Mouse (Mus musculus) cerebellum, adult 9-10 months (tissue): ENCODE measurements at regions not wholly inside any gene's neighbourhood (a gene's known extent, or its start where the extent isn't known, plus 50 kb on each side); places are given as distances from the start of the nearest gene placed in this dataset.

ENCODE experiments used
- DNase-seq: peaks from one replicate; pipeline ENCODE4 v3.0.0; 2022

DNA sequence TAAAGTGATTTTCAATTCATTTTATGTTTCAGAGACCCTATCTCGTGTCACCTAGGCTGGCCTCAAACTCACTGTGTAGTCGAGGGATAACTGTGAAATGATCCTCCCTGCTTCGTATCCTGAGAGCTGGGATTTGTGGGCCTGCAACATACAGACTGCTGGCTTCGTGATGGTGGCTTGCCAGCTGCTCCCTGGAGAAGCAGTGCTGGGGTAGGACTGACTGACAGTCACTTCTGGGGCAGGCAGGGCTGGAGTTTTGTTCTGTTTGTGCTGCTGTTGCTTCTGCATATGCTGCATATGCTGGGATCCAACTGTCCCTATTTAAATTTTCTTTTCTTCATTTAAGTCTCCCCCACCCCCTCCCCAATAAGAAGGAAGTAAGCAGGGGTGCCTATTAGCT lies 1217.0 kb upstream of the A1bg start:
- DNase-seq = no peak

DNA sequence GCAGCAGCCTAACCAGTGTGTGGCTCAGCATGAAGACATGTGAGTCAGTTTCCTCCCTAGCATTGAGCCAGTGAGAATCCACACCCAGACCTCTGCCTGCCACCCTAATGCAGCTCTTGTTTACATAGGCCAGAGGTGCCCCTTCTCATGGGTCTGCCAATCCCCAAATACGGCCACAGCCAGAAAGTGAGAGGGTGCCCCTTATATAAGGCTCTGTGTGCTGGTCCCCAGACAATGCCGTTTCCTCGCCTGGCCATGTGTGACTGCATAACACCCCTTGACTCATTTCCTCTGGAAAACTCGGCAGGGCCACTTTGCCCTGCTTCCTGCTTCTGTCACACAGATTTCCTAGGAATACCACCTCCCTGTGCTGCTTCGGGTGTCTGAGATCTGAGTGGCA lies 1216.4 kb upstream of the A1bg start:
- DNase-seq = no peak

DNA sequence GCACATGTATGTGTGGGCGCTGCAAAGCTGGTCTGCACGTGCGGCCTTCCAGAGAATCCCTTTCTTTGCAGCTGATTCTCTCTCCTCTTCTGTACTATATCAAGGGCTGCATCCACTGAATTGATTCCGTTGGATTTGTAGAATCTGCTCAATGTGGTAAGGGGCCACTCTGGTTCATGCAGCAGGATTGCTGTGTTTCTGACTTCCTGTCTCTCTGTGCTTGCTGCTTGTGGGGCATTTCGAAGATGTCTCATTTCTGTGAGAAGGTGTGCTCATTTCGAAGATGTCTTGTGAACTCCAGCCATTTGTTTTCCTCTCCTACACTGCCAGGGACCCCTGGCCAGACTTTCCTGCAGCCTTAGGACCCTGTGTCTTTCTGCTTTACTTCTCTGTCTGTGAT lies 1215.9 kb upstream of the A1bg start:
- DNase-seq = no peak

DNA sequence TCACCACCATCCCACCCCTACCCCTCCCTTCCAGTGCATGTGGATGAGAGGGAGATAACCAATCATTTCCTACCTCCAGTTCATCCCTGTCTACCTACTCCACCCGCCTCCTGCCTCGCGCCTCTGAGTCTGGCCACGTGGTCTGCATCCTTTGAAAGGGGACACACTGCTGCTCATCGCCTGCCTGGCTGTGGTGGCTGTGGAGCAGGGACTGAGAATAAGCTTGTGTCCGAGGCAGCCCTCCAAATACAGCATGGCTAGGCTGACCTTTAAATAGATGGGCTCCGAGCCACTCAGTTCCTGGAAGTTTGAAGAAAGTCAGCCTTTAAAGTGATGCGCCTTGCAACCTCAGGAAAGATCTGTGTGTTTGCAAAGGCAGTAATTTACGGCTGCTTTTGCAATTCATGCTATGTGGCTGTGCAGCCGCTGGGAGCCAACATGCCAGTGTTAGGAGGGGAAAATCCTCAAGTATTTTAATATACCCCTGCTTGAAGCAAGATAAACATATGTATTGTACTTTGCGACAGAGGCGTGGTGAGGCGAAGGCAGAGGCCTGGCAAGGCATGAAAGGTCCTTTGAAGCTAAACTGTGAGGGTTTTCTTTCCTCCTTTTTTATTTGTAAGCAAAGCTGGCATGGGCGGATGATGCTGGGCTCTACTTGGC lies 1214.3 kb upstream of the A1bg start:
- DNase-seq = no peak

DNA sequence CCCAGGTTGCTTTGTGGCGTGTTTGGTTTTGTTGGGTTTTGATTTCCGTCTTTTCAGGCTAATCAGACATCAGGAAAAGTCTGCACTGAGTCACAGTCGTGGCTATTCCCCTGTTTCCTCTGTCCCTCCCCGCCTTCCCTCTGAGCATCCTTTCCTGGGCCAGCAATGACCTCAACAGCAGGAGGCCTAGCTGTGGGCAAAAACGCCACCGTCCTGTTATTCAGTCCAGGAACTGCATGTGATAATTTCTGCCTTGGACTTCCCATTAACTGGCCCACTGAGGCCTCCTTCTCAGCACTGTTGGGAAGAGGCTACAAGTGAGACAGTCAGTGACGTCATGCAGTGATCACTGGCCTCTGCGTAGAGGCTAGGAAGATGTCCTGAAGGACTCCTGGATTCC lies 1212.0 kb upstream of the A1bg start:
- DNase-seq = no peak

DNA sequence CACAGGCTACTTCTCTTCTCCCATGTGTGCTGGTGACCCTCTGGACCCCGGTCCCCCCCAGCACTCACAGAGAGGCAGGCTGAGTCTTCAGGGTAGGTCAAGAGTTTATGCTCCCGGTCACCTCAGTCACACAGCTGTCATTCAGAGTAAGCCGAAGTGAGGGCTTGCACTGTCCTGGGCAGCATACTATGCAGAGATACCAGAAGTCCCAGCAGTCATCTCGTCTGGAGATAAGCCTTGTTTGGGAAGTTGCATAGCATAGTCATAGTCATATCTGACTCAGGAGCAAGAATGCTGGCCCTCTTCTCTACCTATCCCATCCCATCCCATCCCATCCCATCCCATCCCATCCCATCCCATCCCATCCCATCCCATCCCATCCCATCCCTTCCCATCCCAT lies 1211.5 kb upstream of the A1bg start:
- DNase-seq = no peak

DNA sequence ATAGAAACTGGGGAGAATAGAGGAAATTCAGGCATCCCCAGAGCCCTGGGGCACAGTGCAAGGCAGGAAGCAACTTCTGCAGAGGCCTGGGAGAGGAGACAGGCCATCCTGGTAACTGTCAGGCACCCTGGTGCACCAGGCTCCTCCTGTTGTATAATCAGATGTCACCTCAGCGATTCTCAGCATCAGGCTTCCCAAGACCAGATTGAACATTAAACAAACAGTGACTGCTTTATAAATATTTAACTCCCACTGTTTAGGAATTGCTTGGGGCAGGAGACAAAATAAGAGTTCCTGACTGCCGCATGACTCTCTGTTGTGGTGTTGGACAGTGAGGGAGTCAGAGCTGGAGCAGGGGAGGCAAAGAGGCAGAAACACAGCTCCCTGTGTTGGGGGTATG lies 1210.1 kb upstream of the A1bg start:
- DNase-seq = no peak

DNA sequence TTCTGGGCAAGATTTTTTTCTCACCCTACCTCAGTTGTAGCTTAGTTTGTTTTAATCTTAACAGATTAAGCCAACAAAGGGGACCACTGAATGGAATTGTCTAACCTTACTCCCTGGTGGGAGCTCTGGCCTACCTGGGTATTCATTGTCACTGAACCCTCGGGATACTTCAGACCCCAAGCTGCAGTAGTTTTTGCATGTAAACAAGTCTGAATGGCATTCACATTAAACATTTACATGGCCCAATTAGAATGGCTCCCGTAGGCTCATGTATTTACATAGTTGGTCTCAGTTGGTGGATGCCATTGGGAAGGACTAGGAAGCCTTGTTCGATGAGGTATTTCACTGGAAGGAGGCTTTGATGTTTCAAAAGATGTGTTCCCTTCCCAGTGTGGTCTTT lies 1208.9 kb upstream of the A1bg start:
- no peak for DNase-seq

DNA sequence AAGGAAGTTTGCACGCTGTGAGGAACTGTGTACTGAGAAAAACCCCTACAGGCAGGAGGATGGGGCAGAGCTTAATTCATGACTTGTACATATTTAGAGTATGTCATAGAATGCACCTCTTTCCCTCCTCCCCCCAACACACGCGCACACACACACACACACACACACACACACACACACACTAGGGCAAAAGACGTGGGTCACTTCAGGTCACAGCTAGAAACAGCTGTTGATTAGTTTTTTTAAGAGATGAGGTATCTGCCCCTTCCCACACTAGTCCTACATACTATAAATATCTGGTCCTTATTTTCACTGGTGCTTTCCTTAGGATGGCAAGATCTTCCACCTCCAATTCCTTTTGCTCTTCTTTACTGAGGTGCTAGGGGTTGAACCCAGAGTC lies 1207.7 kb upstream of the A1bg start:
- DNase-seq = no peak

DNA sequence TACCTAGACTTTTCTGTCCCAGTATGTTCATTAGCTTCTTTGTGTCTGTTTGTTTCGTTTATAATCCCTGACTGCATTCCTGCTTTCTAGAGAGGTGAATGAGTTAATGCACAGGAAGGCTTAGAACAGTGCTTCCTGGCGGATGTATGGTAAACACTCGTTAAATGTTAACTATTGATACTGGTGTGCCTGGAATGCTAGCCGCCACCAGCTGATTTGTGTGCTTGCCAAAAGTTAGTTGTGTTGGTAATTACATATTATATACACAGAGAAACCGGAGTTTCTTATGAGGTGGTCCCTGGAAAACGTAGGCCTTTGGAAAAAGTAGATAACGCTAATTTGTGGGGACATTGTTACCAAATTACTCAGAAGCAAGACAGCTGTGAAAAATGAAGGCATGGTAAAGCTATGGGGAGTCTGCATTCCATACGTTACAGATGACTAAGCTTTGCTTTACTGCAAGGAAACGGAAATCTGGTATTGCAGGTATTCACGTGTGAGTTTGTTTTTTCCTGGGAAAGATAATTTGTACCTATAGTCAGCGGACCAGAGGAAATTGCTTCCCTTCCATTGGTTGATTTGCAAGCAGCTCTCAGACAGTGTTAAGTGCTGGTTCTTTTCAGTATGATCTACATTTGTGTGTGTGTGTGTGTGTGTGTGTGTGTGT lies 1205.9 kb upstream of the A1bg start:
- DNase-seq = no peak

DNA sequence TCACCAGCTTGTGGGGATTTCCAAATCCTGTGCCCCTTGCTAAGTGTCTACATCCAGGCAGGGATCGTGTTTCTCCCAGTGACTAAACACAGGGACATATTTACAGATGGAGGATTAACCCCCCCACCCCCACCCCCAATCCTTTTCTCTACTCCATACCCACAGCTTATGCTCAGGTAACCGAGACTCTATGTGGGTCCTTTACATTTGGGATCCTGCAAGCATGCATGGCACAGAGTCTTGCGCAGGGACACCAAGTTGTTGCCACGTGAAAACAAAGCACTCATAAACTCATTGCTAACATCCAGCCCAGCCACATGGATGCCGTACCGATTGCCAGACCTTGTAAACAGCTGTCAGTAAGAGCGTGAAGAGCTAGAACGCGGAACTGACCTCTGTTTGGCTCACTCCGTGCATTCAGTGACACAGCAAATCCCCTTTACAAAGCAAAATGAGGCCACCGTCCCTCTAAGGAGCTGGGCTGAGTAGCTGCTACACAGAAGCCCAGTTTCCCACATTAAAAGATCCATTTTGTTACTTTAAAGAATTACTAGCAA lies 1204.9 kb upstream of the A1bg start:
- no peak for DNase-seq

DNA sequence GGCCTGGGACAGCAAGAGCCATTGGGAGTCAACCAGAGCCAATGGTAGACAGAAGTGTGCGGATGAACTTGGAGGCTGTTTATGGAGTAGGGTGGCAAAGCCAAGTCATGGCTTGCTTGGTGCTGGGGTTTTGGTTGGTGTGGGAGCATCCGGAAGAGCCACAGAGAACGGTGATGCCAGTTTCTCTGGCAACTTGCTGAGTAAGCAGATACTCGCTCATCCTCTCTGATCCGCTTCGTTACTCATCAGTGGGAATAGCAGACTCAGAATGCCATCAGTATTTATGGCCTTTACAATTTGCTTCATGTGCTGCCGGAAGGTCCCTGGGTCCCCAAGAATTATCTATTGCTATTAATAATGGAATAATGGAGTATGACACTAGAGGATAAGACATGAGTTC lies 1202.9 kb upstream of the A1bg start:
- no peak for DNase-seq

DNA sequence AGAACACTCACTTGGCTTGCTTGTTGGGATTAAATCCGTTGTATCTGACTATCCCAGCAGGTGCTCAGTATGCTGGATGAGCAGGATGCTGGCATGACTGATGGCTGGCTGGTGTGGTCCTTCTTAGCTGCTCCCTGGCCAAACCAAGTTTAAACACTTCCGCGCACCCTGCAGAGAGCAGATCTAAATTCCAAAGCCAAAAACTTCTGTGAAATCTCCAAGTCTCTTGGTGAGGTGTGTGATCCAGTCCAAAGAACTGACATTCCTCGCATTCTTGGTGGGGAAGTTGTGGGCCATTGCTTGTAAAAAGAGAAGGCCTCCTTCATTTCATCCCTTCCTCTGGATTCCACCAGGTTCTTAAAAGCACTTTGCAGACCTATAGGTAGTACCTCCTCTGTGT lies 1200.9 kb upstream of the A1bg start:
- DNase-seq = no peak

DNA sequence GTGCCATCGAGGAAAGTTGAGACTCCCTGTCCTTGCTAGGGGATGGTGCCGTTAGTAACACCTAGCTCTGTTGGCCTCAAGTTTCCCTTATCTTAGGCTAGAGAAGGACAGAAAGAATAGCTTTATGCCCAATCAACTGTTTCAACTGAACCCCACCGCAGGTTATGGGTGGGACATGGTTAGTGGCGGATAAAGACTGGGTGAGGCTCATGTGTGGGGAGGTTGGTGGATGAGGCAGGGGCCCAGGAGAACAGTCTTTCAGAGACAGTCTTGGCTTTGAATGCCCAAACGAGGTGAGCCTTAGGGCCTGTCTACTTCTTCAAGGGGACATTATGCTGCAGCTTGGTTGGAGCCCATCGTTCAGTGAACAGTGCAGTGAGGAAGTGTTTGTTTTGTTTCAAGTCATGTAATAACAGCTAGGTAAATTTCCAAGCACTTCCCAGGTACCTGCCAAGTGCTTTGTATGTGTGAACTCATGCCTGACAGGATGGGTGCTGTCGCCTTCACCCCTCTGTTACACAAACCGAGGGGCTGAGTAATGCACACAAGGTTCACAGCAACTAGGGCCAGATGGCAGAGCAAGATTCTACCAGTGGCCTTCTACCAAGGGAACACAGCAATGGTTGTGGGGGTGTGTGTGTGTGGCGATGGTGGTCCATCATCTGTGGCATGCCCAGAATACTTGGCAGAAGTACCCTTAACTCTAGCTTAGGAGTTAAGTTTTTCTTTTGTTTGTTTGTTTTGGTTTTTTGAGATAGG lies 1199.6 kb upstream of the A1bg start:
- DNase-seq = no peak

DNA sequence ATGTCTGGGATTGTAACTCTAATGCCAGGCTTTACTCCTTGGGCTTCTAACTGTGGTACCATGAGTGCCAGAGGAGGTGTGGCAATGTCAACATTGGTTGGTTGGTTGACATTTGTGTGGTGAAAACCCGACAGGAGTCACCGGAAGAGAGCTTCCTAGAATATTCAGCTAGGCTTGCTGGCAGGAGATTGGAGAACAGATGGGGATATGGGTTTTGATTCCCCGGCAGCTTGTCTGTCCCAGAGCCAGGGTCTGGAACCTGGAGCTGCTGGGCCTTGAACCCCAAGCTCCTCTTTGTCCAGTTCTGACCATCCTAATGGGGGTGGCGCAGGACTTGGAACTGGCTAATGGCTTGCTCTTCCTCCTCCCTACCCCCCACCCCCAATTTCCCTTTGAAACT lies 1198.9 kb upstream of the A1bg start:
- no peak for DNase-seq

DNA sequence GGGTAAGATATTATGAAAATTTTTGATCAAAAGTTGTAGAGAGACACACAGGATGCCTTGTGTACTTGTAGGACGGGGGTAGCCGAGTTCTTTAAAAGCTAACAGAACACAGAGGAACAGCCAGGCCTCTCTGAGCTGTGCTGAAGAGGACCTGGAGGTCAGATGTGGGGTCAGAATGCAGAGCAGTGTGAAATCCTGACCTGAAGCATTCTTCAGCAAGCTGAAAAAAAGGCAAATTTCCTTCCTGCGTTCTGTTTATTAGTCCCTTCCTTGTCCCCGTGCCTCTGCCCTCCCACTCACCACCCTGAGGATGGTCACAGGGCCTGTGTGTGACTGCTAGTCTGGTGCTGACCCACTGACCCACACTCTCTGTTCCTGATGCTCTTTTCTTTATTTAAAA lies 1197.9 kb upstream of the A1bg start:
- DNase-seq = no peak

DNA sequence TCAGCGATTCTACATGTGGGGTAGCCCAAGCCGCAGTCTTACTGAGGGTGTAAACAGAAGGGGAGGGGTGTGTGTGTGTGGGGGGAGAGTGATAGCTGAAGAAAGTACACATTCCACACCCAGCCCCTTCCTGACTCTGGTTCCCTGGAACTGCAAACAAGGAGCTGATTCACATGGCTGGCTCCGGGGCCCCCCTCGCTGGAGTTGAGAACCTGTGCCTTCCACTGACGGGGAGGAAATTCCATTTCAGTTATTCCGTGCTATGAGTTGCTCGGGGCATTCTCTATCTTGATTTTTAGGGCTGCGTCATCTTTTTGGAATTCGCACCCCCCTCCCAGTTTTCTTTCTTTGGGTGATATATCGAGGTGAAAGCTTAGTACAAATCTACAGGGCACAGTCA lies 1196.2 kb upstream of the A1bg start:
- DNase-seq = no peak

DNA sequence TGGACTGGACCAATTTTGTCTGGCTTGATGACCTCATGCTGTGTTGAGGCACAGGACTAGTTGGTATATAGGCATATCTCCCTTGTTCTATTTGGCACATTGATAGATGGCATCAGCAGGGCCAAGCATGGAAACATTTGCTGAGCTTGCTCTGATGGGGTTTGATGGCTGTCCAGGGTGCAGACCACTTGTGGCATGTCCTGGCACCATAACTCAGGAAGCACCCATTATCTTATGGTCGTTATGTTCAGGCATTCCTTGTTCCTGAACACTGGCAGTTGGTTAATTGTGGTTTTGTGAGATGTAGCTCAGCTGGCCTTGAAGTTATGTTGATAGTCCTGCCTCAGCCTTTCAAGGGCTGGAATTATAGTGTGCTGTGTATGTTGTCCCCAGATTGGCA lies 1193.4 kb upstream of the A1bg start:
- no peak for DNase-seq

DNA sequence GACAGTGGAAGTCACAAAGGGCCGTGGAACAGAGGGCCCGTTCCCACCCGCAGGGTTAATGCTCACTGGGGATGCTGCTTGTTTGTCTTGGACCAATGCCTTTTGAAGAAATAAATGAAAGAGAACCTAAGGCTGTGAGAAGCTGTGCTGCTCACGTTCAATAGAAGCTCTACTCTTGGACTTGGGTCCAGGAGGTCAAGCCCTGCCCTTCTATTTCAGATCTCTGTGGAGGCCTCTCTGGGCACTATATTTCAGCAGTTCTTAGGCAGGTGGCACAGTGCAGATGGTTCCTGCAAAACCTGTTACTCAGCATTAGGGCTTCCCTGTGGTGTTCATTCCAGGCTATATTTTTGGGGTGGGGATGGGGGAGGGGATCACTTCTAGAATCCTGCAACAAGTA lies 1192.0 kb upstream of the A1bg start:
- DNase-seq = no peak

DNA sequence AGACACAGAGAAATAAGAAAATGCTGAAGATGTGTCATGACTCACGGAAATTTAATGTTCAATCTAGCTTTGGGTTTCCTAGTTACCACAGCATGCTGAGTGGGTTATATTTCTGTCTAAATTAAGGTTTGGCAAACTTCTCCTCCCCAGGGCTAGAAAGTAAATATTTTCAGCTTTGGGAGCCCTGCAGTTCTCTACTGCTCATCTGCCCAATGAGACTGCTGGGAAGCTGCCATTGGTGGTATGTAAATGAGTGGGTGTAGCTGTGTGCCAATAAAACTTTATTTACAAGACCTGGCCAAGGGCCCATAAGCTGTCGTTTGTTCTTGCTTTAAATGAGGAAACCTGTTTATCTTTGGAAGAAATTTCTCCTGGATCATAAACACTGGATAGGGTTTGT lies 1189.3 kb upstream of the A1bg start:
- no peak for DNase-seq

DNA sequence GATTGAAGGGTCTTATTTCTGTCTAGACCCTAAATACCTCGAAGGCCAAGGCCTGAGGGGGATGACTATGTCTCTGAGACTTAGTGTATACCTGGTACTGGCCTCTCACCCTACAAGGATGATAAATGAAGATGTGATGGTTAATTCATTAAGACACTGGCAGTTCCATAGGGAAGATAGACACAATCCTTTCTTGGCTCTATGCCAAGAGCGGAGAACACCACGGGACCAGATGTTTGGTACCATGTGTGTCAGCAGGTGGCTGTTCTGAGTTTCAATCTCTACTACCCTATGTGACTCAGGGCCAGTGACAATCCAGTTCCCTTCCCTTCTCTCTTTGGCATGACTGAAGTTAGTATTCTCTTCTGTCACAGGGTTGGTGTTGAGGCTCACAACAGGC lies 1185.2 kb upstream of the A1bg start:
- no peak for DNase-seq

DNA sequence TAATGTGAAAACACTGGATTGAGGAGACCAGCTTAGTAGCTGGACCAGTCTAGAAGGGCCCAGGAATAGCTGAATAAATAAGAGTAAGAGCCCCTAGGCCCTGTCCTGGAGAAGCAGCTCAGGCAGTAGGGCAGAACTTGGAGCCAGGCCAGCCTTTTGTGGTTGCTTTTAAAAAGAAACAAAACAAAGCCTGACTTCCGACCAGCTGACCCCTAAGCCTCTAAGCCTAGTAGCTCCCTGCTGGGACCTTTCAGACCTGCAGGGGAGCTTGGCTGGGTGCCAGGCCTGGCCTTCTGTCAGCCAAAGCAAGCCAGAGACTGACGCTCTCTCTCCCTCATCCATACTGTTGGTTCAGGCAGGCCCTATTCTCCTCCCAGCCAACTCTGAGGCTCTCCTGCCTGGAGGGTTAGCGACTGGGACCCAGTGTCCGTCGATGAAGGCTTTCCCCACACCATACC lies 1183.7 kb upstream of the A1bg start:
- DNase-seq = peak; percentile 71

DNA sequence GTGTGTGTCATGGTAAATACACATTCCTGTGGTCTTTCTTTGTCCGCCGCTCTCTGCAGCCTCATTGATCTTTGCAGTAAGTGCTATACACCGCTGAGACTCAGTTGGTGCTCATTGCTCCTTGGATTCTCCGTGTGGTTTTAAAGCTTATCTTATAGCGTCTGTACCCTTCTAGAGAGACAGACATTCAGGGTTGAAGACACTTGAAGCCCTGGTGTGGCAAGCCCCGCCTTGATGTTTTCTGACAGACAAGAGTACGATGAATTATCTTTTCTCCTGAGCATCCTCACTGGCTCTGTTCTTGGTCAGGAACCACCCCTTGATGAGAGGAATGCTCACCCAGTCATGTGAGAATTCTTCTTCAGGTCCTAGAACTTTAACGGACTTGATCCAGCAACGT lies 1182.7 kb upstream of the A1bg start:
- DNase-seq = no peak

DNA sequence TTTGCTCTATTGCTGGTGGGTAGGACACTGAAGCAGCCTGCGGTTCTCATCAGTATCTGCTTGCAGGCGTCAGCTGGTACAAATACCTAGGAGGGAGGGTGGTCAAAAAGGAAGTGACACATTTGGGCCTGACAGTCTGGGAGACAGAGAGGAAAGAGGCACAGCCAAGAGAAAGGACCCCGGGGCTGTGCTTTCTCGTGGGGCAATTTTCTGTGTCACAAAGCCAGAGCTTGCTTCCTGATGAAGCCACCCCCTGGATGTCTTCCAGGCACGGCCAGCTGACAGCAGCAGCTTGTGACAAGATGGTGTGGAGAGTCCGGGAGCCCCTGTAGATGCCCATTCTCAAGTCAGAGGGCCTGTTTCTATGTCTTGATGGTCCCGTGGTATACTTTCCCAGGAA lies 1181.8 kb upstream of the A1bg start:
- peak; percentile 13 for DNase-seq
